Comparison of ENCODE assay signal across 7 mouse cellular contexts in genomic region chr5:88399849-88400248, GRCm38 (mm10). TPM values are rescaled to one million over a fixed set of nuclear protein-coding genes. Genes with fewer than 3 reads are reported as not detected.
A peak's percentile ranks its signal among the peaks of the same experiment; 100 is the strongest.
DNase-seq lines count a peak whose midpoint lies in the region; ATAC-seq lines count a peak whose summit lies in the region.

No protein-coding gene starts in this region.

- peak; percentile 90 for ATAC-seq in megakaryocyte progenitor cell, adult 5-6 weeks (replicated peaks; ENCODE audit: poor library complexity)

- H3K36me3 ChIP-seq in embryonic facial prominence, embryonic 10.5 days (replicated peaks): no peaks in the 10 kb centered on the region

- intact Hi-C loops in heart, postnatal 10 days (cut with DNase I): no loop called here

- peak; percentile 56 for DNase-seq in Muller cell, postnatal 12 days (ENCODE audit: inconsistent ontology term)
- peak; percentile 28 to 61 for DNase-seq in adrenal gland, postnatal 4 days (ENCODE audit: low spot score in 2 of 2)
- DNase-seq in embryonic facial prominence, embryonic 10.5 days (ENCODE audit: low spot score): peak; percentile 81
- DNase-seq in heart, postnatal 10 days: peak; percentile 68 to 84
- DNase-seq in layer of hippocampus, postnatal 36 days: peak; percentile 57 to 70
- peak; percentile 20 to 36 for DNase-seq in spleen, postnatal 14 days (ENCODE audit: low spot score in 2 of 2)

- H3K27me3 ChIP-seq in embryonic facial prominence, embryonic 10.5 days (replicated peaks; ENCODE audit: low read depth, poor library complexity, severe bottlenecking): no peaks in the 10 kb centered on the region

- H3K4me1 ChIP-seq in embryonic facial prominence, embryonic 10.5 days: no peaks in the 10 kb centered on the region

- no peak overlapping the region for H3K27ac ChIP-seq in embryonic facial prominence, embryonic 10.5 days (replicated peaks)

- no peaks in the 10 kb centered on the region for H3K9me3 ChIP-seq in embryonic facial prominence, embryonic 10.5 days

- no peak overlapping the region for H3K4me3 ChIP-seq in embryonic facial prominence, embryonic 10.5 days

- WGBS in embryonic facial prominence, embryonic 10.5 days: 10% methylated on average over 6 of the region's 6 CpGs

RNA-seq across cellular contexts. Expression of gene Amtn, which starts 23.9 kb away (rescaled TPM):
- total RNA-seq in adrenal gland, postnatal 4 days (2021): not detected
- not detected in 2 replicates for polyA plus RNA-seq in embryonic facial prominence, embryonic 10.5 days (2016; fragmentation: Nextera tagmentation; extraction: Ambion mirVana)
- not detected for total RNA-seq in heart, postnatal 10 days (2021)
- total RNA-seq in layer of hippocampus, postnatal 36 days (2021): not detected
- not detected in 2 replicates for total RNA-seq in megakaryocyte progenitor cell, adult 5-6 weeks (2015)
- not detected in 2 replicates for total RNA-seq in megakaryocyte progenitor cell, adult 5-6 weeks (2017)

RNA-seq across cellular contexts. Expression of gene Ambn, which starts 55.9 kb away (rescaled TPM):
- not detected for total RNA-seq in adrenal gland, postnatal 4 days (2021)
- polyA plus RNA-seq in embryonic facial prominence, embryonic 10.5 days (2016; fragmentation: Nextera tagmentation; extraction: Ambion mirVana): not detected in 2 replicates
- total RNA-seq in heart, postnatal 10 days (2021): not detected
- not detected for total RNA-seq in layer of hippocampus, postnatal 36 days (2021)
- not detected in 2 replicates for total RNA-seq in megakaryocyte progenitor cell, adult 5-6 weeks (2015)
- not detected in 2 replicates for total RNA-seq in megakaryocyte progenitor cell, adult 5-6 weeks (2017)

Comparison
In these comparisons a context has a peak if more than half of its experiments do, and no peak if none do; other contexts are left out.
1. DNase-seq: peak in every context shown above with its lines; median percentile 81 in embryonic facial prominence, embryonic 10.5 days; 76 in heart, postnatal 10 days; 64 in layer of hippocampus, postnatal 36 days; 56 in Muller cell, postnatal 12 days; 44 in adrenal gland, postnatal 4 days; 28 in spleen, postnatal 14 days.